Comparison of ENCODE assay signal across 28 mouse cellular contexts in the genomic region with DNA sequence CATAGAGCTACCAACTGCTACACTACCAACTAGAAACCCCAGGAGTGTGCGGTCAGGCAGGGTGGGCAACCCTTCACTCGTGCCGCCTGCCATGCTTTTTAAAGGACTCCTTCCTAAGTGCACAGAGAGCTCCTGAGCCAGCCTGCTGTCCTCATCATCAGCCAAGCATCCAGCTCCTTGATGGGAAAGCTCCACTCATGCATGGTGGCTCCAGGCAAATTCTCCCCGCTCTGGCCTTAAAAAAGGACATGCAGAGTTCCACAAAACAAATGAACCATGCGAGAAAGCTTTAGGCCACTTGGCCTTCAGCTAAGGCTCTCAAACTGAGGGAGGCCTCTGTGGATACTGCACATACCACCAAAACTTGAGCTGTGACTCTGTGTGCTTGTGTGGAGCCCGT.
A peak's percentile ranks its signal among the peaks of the same experiment; 100 is the strongest.
DNase-seq lines count a peak whose midpoint lies in the region; ATAC-seq and TF ChIP-seq lines count a peak whose summit lies in the region.
"Had no signal": no experiment of that assay in that cellular context is flagged by ENCODE, and none has a peak within 500 bp of the region (broad histone marks: within the 10 kb centered on the region; RNA-seq: fewer than 3 reads in every experiment).

No protein-coding gene starts in this region.

- no peaks in the 10 kb centered on the region for H3K9me3 ChIP-seq in kidney, postnatal 0 days (replicated peaks; ENCODE audit: low read length)
- no peaks in the 10 kb centered on the region for H3K9me3 ChIP-seq in midbrain, embryonic 13.5 days
- H3K9me3 ChIP-seq: embryonic facial prominence, embryonic 10.5 days; embryonic facial prominence, embryonic 15.5 days; forebrain, embryonic 12.5 days; hindbrain, embryonic 13.5 days; limb, embryonic 10.5 days; limb, embryonic 15.5 days; liver, embryonic 13.5 days; midbrain, embryonic 15.5 days had no signal

- no peak overlapping the region for H3K9ac ChIP-seq in kidney, postnatal 0 days (ENCODE audit: low read depth, low read length)
- H3K9ac ChIP-seq in midbrain, embryonic 13.5 days (replicated peaks) = no peak overlapping the region
- H3K9ac ChIP-seq: embryonic facial prominence, embryonic 15.5 days; forebrain, embryonic 12.5 days; forebrain, postnatal 0 days; hindbrain, embryonic 13.5 days; limb, embryonic 15.5 days; liver, embryonic 13.5 days; midbrain, embryonic 15.5 days had no signal

- intact Hi-C loops in heart, postnatal 25 days (cut with DNase I) = loop anchor here (10.0 kb wide), 1 partner anchor 215 kb away; no protein-coding TSS in a partner anchor

- H3K4me1 ChIP-seq in kidney, postnatal 0 days (replicated peaks; ENCODE audit: insufficient read depth, low read length) = no peaks in the 10 kb centered on the region
- H3K4me1 ChIP-seq in midbrain, embryonic 13.5 days (replicated peaks) = no peaks in the 10 kb centered on the region
- H3K4me1 ChIP-seq: forebrain, embryonic 12.5 days; hindbrain, embryonic 13.5 days; limb, embryonic 10.5 days; midbrain, embryonic 15.5 days had no signal

- H3K4me3 ChIP-seq in kidney, postnatal 0 days (replicated peaks; ENCODE audit: low read depth, low read length) = no peak overlapping the region
- H3K4me3 ChIP-seq in midbrain, embryonic 13.5 days (replicated peaks) = no peak overlapping the region
- H3K4me3 ChIP-seq: embryonic facial prominence, embryonic 10.5 days; embryonic facial prominence, embryonic 15.5 days; forebrain, embryonic 12.5 days; hindbrain, embryonic 13.5 days; limb, embryonic 10.5 days; limb, embryonic 15.5 days; liver, embryonic 13.5 days; midbrain, embryonic 15.5 days had no signal

- peak; percentile 55 for DNase-seq in kidney, adult 11 months
- DNase-seq in kidney, adult 8-10 months = peak; percentile 11 to 53
- peak; percentile 76 for DNase-seq in kidney, postnatal 0 days (ENCODE audit: low spot score)
- DNase-seq in kidney, postnatal 4 days = peak; percentile 17 to 43
- DNase-seq in heart, postnatal 25 days (ENCODE audit: low spot score) = no peak
- DNase-seq in gastrocnemius, adult 8-10 months (ENCODE audit: low spot score in 2 of 2) = no peak
- no peak for DNase-seq in cerebellum, adult 8-10 months
- DNase-seq: adrenal gland, adult 8-10 months; B cell, adult 2 months; cerebellum, adult 11-12 months; cerebellum, postnatal 14 days; forebrain, postnatal 0 days; gastrocnemius, postnatal 10 days; heart, postnatal 14 days; layer of hippocampus, postnatal 36 days; liver, embryonic 13.5 days; lung, adult 2 months; lung, postnatal 10 days had no signal

- 53% methylated on average over 6 of the region's 6 CpGs for WGBS in kidney, postnatal 0 days
- 78% methylated on average over 6 of the region's 6 CpGs for WGBS in midbrain, embryonic 13.5 days

- H3K27ac ChIP-seq in kidney, postnatal 0 days = no peak overlapping the region
- H3K27ac ChIP-seq in midbrain, embryonic 13.5 days = no peak overlapping the region
- H3K27ac ChIP-seq: embryonic facial prominence, embryonic 10.5 days; embryonic facial prominence, embryonic 15.5 days; forebrain, embryonic 12.5 days; hindbrain, embryonic 13.5 days; limb, embryonic 10.5 days; limb, embryonic 15.5 days; liver, embryonic 13.5 days; macrophage; midbrain, embryonic 15.5 days had no signal

- no peak overlapping the region for H3K4me2 ChIP-seq in kidney, postnatal 0 days (ENCODE audit: low read length)
- no peak overlapping the region for H3K4me2 ChIP-seq in midbrain, embryonic 13.5 days (replicated peaks)
- H3K4me2 ChIP-seq: embryonic facial prominence, embryonic 15.5 days; forebrain, embryonic 12.5 days; hindbrain, embryonic 13.5 days; limb, embryonic 15.5 days; liver, embryonic 13.5 days; midbrain, embryonic 15.5 days had no signal

- peak; percentile 64 for ATAC-seq in kidney, postnatal 0 days (replicated peaks; ENCODE audit: low FRiP score, low read depth)
- no peak for ATAC-seq in midbrain, embryonic 13.5 days
- ATAC-seq: forebrain, postnatal 0 days; intestine, postnatal 0 days; midbrain, embryonic 15.5 days had no signal

- no peak for TF ChIP-seq CTCF in kidney, postnatal 0 days (IDR thresholded peaks at IDR 0.05; ENCODE audit: low read depth)

- no peaks in the 10 kb centered on the region for H3K27me3 ChIP-seq in kidney, postnatal 0 days (ENCODE audit: insufficient read depth, low read length)
- H3K27me3 ChIP-seq in midbrain, embryonic 13.5 days = no peaks in the 10 kb centered on the region
- H3K27me3 ChIP-seq: embryonic facial prominence, embryonic 15.5 days; forebrain, embryonic 12.5 days; limb, embryonic 15.5 days; liver, embryonic 13.5 days; midbrain, embryonic 15.5 days had no signal

- H3K36me3 ChIP-seq in kidney, postnatal 0 days (ENCODE audit: insufficient read depth, low read length) = no peaks in the 10 kb centered on the region
- no peaks in the 10 kb centered on the region for H3K36me3 ChIP-seq in midbrain, embryonic 13.5 days
- H3K36me3 ChIP-seq: embryonic facial prominence, embryonic 10.5 days; embryonic facial prominence, embryonic 15.5 days; forebrain, embryonic 12.5 days; hindbrain, embryonic 13.5 days; limb, embryonic 10.5 days; limb, embryonic 15.5 days; liver, embryonic 13.5 days; midbrain, embryonic 15.5 days had no signal

Comparison
In these comparisons a context has a peak if more than half of its experiments do, and no peak if none do; other contexts are left out.
1. DNase-seq: peak in kidney, adult 11 months (single experiment), kidney, adult 8-10 months (2 of 2), kidney, postnatal 0 days (single experiment) and kidney, postnatal 4 days (2 of 2); none in heart, postnatal 25 days (single experiment), gastrocnemius, adult 8-10 months (0 of 2) and cerebellum, adult 8-10 months (single experiment).